ENCODE assay signal across 22 mouse cellular contexts in genomic region chr2:160856359-160857102, GRCm38 (mm10). TPM values are rescaled to one million over a fixed set of nuclear protein-coding genes. Genes with fewer than 3 reads are reported as not detected.
DNase-seq lines count a peak whose midpoint lies in the region; ATAC-seq and TF ChIP-seq lines count a peak whose summit lies in the region.
"Had no signal": no experiment of that assay in that cellular context is flagged by ENCODE, and none has a peak within 500 bp of the region (broad histone marks: within the 10 kb centered on the region; RNA-seq: fewer than 3 reads in every experiment).

No protein-coding gene starts in this region.

- no peak for ATAC-seq in lung, embryonic 14.5 days (ENCODE audit: insufficient read depth)
- 0 out of 2 replicates have a peak, but pooled peaks have one; percentile 38 for ATAC-seq in megakaryocyte, adult 5-6 weeks (ENCODE audit: poor library complexity, severe bottlenecking)
- ATAC-seq in hindbrain, embryonic 11.5 days (ENCODE audit: low FRiP score), result no peak
- ATAC-seq: midbrain, embryonic 16.5 days had no signal

- TF ChIP-seq POLR2A in heart, adult 2 months (IDR thresholded peaks at IDR 0.05; ENCODE audit: insufficient read depth, low read depth, low read length), result no peak

- H3K79me2 ChIP-seq in heart, adult 2 months (replicated peaks; ENCODE audit: control insufficient read depth, insufficient read depth, low read length), result peaks cover 8% of the 10 kb centered on the region

- peak; percentile 52 for TF ChIP-seq CTCF in heart, adult 2 months (IDR thresholded peaks at IDR 0.05)
- TF ChIP-seq CTCF in lung, embryonic 14.5 days (IDR thresholded peaks at IDR 0.05; ENCODE audit: low read depth), result peak; percentile 9; the same call in 1 of the 2 replicates

- H3K9ac ChIP-seq in heart, adult 2 months (ENCODE audit: low read depth, low read length), result no peak overlapping the region
- H3K9ac ChIP-seq in lung, embryonic 14.5 days, result no peak overlapping the region
- H3K9ac ChIP-seq in hindbrain, embryonic 11.5 days (ENCODE audit: low read depth, low read length), result no peak overlapping the region
- H3K9ac ChIP-seq: embryonic facial prominence, embryonic 12.5 days; hindbrain, embryonic 14.5 days; limb, embryonic 13.5 days; lung, embryonic 15.5 days had no signal

- TF ChIP-seq EP300 in heart, adult 2 months (IDR thresholded peaks at IDR 0.05; ENCODE audit: insufficient read depth, low read depth, low read length), result no peak

- no peak overlapping the region for H3K4me3 ChIP-seq in heart, adult 2 months
- no peak overlapping the region for H3K4me3 ChIP-seq in lung, embryonic 14.5 days (ENCODE audit: low read depth, low read length)
- no peak overlapping the region for H3K4me3 ChIP-seq in hindbrain, embryonic 11.5 days (ENCODE audit: low read depth, low read length)
- H3K4me3 ChIP-seq: embryonic facial prominence, embryonic 12.5 days; limb, embryonic 13.5 days; lung, embryonic 15.5 days; megakaryocyte, embryonic 14.5 days had no signal

- intact Hi-C loops in heart, adult 2 months (cut with DNase I), result no loop called here
- intact Hi-C loops in heart, postnatal 25 days (cut with DNase I), result no loop called here

- H3K4me1 ChIP-seq in heart, adult 2 months (ENCODE audit: control insufficient read depth, insufficient read depth, low read length), result peaks cover 13% of the 10 kb centered on the region
- no peaks in the 10 kb centered on the region for H3K4me1 ChIP-seq in lung, embryonic 14.5 days (ENCODE audit: insufficient read depth)
- no peaks in the 10 kb centered on the region for H3K4me1 ChIP-seq in hindbrain, embryonic 11.5 days (replicated peaks; ENCODE audit: control insufficient read depth, insufficient read depth, low read length)
- H3K4me1 ChIP-seq: embryonic facial prominence, embryonic 12.5 days; limb, embryonic 13.5 days; lung, embryonic 15.5 days had no signal

- no peak overlapping the region for H3K27ac ChIP-seq in heart, adult 2 months
- no peak overlapping the region for H3K27ac ChIP-seq in lung, embryonic 14.5 days (ENCODE audit: low read depth)
- H3K27ac ChIP-seq in hindbrain, embryonic 11.5 days (ENCODE audit: low read depth, low read length), result no peak overlapping the region
- H3K27ac ChIP-seq: embryonic facial prominence, embryonic 12.5 days; hindbrain, embryonic 14.5 days; limb, embryonic 13.5 days; lung, embryonic 15.5 days had no signal

- peaks cover 33% of the 10 kb centered on the region for H3K36me3 ChIP-seq in heart, adult 2 months (ENCODE audit: control insufficient read depth, insufficient read depth, low read length)
- no peaks in the 10 kb centered on the region for H3K36me3 ChIP-seq in lung, embryonic 14.5 days (ENCODE audit: insufficient read depth)
- no peaks in the 10 kb centered on the region for H3K36me3 ChIP-seq in hindbrain, embryonic 11.5 days (ENCODE audit: control insufficient read depth, insufficient read depth, low read length)
- H3K36me3 ChIP-seq: embryonic facial prominence, embryonic 12.5 days; limb, embryonic 13.5 days; lung, embryonic 15.5 days had no signal

- H3K9me3 ChIP-seq in lung, embryonic 14.5 days (ENCODE audit: low read depth, low read length), result no peaks in the 10 kb centered on the region
- H3K9me3 ChIP-seq in hindbrain, embryonic 11.5 days (ENCODE audit: control insufficient read depth, low read length), result no peaks in the 10 kb centered on the region
- H3K9me3 ChIP-seq: embryonic facial prominence, embryonic 12.5 days; limb, embryonic 13.5 days; lung, embryonic 15.5 days had no signal

- WGBS in heart, adult 2 months, result 79% methylated on average over 5 of the region's 5 CpGs
- WGBS in lung, embryonic 14.5 days, result 71% methylated on average over 5 of the region's 5 CpGs
- 76% methylated on average over 5 of the region's 5 CpGs for WGBS in hindbrain, embryonic 11.5 days

- H3K4me2 ChIP-seq in lung, embryonic 14.5 days, result no peak overlapping the region
- H3K4me2 ChIP-seq in hindbrain, embryonic 11.5 days (replicated peaks; ENCODE audit: low read depth, low read length), result no peak overlapping the region
- H3K4me2 ChIP-seq: embryonic facial prominence, embryonic 12.5 days; hindbrain, embryonic 14.5 days; limb, embryonic 13.5 days; lung, embryonic 15.5 days had no signal

- no peak for DNase-seq in heart, adult 2 months
- no peak for DNase-seq in heart, postnatal 25 days (ENCODE audit: low spot score)
- DNase-seq in lung, embryonic 14.5 days, result no peak
- DNase-seq in lung, postnatal 14 days, result no peak
- peak; percentile 36 for DNase-seq in ES-CJ7 (ENCODE audit: low read depth, low spot score)
- no peak for DNase-seq in urinary bladder, postnatal 4 days (ENCODE audit: low spot score in 2 of 2)
- no peak for DNase-seq in hindbrain, embryonic 11.5 days (ENCODE audit: low spot score)
- DNase-seq: adrenal gland, postnatal 36 days; cerebellum, adult 8-10 months; gastrocnemius, postnatal 14 days; heart, postnatal 10 days; kidney, adult 11 months; kidney, postnatal 14 days; layer of hippocampus, adult 9-11 months had no signal

- no peaks in the 10 kb centered on the region for H3K27me3 ChIP-seq in heart, adult 2 months (ENCODE audit: control insufficient read depth, insufficient read depth, low read length)
- no peaks in the 10 kb centered on the region for H3K27me3 ChIP-seq in lung, embryonic 14.5 days (ENCODE audit: insufficient read depth, low read length)
- H3K27me3 ChIP-seq in hindbrain, embryonic 11.5 days (ENCODE audit: control insufficient read depth, insufficient read depth, low read length), result no peaks in the 10 kb centered on the region
- H3K27me3 ChIP-seq: embryonic facial prominence, embryonic 12.5 days; limb, embryonic 13.5 days; lung, embryonic 15.5 days had no signal

RNA-seq across cellular contexts. Expression of gene Zhx3, which starts 16.3 kb away (rescaled TPM):
- total RNA-seq in heart, adult 2 months (2021), result 10 to 100 TPM; 36.7 to 36.8 TPM
- polyA plus RNA-seq in heart, adult 2 months (2012; rRNA removed), result 7.9 and 14.0 TPM in 2 replicates
- 10 to 100 TPM; 37.5 to 43.6 TPM for total RNA-seq in heart, postnatal 25 days (2021)
- 12.0 and 13.0 TPM in 2 replicates for polyA plus RNA-seq in lung, embryonic 14.5 days (2014; fragmentation: Nextera tagmentation; extraction: Ambion mirVana)
- 2.9 and 6.2 TPM in 2 replicates for total RNA-seq in megakaryocyte, adult 5-6 weeks (2015)
- 2.8 and 3.9 TPM in 2 replicates for total RNA-seq in megakaryocyte, adult 5-6 weeks (2017)
- polyA plus RNA-seq in hindbrain, embryonic 11.5 days (2014; fragmentation: Nextera tagmentation; extraction: Ambion mirVana), result 9.1 and 11.0 TPM in 2 replicates

RNA-seq across cellular contexts. Expression of gene Lpin3, which starts 23.9 kb away (rescaled TPM):
- total RNA-seq in heart, adult 2 months (2021), result 1 to 10 TPM; 4.6 to 7.2 TPM
- 4.4 and 5.4 TPM in 2 replicates for polyA plus RNA-seq in heart, adult 2 months (2012; rRNA removed)
- 1 to 10 TPM; 3.7 to 5.1 TPM for total RNA-seq in heart, postnatal 25 days (2021)
- polyA plus RNA-seq in lung, embryonic 14.5 days (2014; fragmentation: Nextera tagmentation; extraction: Ambion mirVana), result 1.5 and 2.5 TPM in 2 replicates
- not detected in 2 replicates for total RNA-seq in megakaryocyte, adult 5-6 weeks (2015)
- not detected in 2 replicates for total RNA-seq in megakaryocyte, adult 5-6 weeks (2017)
- 0.22 and 0.24 TPM in 2 replicates for polyA plus RNA-seq in hindbrain, embryonic 11.5 days (2014; fragmentation: Nextera tagmentation; extraction: Ambion mirVana)
- total RNA-seq: common myeloid progenitor, adult 5-6 weeks had no signal

RNA-seq across cellular contexts. Expression of gene Emilin3, which starts 55.6 kb away (rescaled TPM):
- 1 to 10 TPM; 1.5 to 2.8 TPM for total RNA-seq in heart, adult 2 months (2021)
- 0.04 TPM in 1 of 2 replicates, not detected in the other for polyA plus RNA-seq in heart, adult 2 months (2012; rRNA removed)
- total RNA-seq in heart, postnatal 25 days (2021), result 1 to 10 TPM; 2.8 to 4.4 TPM
- polyA plus RNA-seq in lung, embryonic 14.5 days (2014; fragmentation: Nextera tagmentation; extraction: Ambion mirVana), result 10.6 and 14.0 TPM in 2 replicates
- total RNA-seq in megakaryocyte, adult 5-6 weeks (2015), result not detected in 2 replicates
- total RNA-seq in megakaryocyte, adult 5-6 weeks (2017), result not detected in 2 replicates
- polyA plus RNA-seq in hindbrain, embryonic 11.5 days (2014; fragmentation: Nextera tagmentation; extraction: Ambion mirVana), result 0.66 and 1.9 TPM in 2 replicates
- total RNA-seq: adrenal gland, postnatal 36 days; common myeloid progenitor, adult 5-6 weeks had no signal

Comparison
In these comparisons a context has a peak if more than half of its experiments do, and no peak if none do; other contexts are left out.
1. RNA of gene Zhx3, which starts 16.3 kb away (total RNA-seq): 37.5 to 43.6 TPM in heart, postnatal 25 days and 36.7 to 36.8 TPM in heart, adult 2 months; 2.8 to 6.2 TPM in megakaryocyte, adult 5-6 weeks; every median in the first group is over 4 times any median in the second.
2. RNA of gene Lpin3, which starts 23.9 kb away (total RNA-seq): 4.6 to 7.2 TPM in heart, adult 2 months and 3.7 to 5.1 TPM in heart, postnatal 25 days; not detected in megakaryocyte, adult 5-6 weeks; every median in the first group is over 4 times any median in the second.